Mouse (Mus musculus) liver, embryonic 14.5 days (tissue): ENCODE data around the gene Jmjd7. TPM values are rescaled to one million over a fixed set of nuclear protein-coding genes. Genes with fewer than 3 reads are reported as not detected.

ENCODE experiments used
- ATAC-seq: fragments of 200-750 bp; cut with Nextera tagmentation; 2 replicates; pipeline ENCODE4 v1.8.0; 2017; ENCODE audit warnings: moderate number of reproducible peaks, mild to moderate bottlenecking, moderate library complexity; ENCODE audit not compliant: insufficient read depth
- DNase-seq, 3 experiments: peaks; one replicate each; pipeline ENCODE4 v3.0.0-alpha.2; 2012 to 2013; ENCODE audit warnings: low read depth in 3 of 3, low spot score in 3 of 3
- H3K27ac ChIP-seq: fragments of 300-500 bp; sonication (generic); 2 replicates; pipeline ENCODE4 v1.5.1; 2014; ENCODE audit warnings: moderate library complexity, mild to moderate bottlenecking, control low read depth, inconsistent platforms
- H3K27me3 ChIP-seq: fragments of 300-500 bp; sonication (generic); 2 replicates; pipeline ENCODE4 v1.6.1; 2014; ENCODE audit warnings: mild to moderate bottlenecking, low read length, moderate library complexity; ENCODE audit not compliant: control insufficient read depth, insufficient read depth
- H3K36me3 ChIP-seq: fragments of 300-500 bp; sonication (generic); replicated peaks from 2 replicates; pipeline ENCODE4 v1.6.1; 2014; ENCODE audit warnings: low read depth; ENCODE audit not compliant: control insufficient read depth, insufficient read depth
- H3K4me1 ChIP-seq, 2 experiments: fragments of 200-500 bp in 1 of 2; fragments of 300-500 bp in 1 of 2; sonication (generic) in 1 of 2; replicated peaks; 2 replicates each; pipeline ENCODE4 v1.6.1; 2012 to 2014; ENCODE audit warnings: antibody characterized with exemption in 1 of 2, inconsistent platforms in 1 of 2, low read length in 1 of 2; ENCODE audit not compliant: control insufficient read depth in 2 of 2, insufficient read depth in 2 of 2
- H3K4me2 ChIP-seq: fragments of 300-500 bp; sonication (generic); 2 replicates; pipeline ENCODE4 v1.6.1; 2014; ENCODE audit warnings: low read depth, mild to moderate bottlenecking, control low read depth, moderate library complexity
- H3K4me3 ChIP-seq, 2 experiments: fragments of 200-500 bp in 1 of 2; fragments of 300-500 bp in 1 of 2; sonication (generic) in 1 of 2; 2 replicates each; pipeline ENCODE4 v1.5.1; 2012 to 2014; ENCODE audit warnings: low read depth in 2 of 2, low read length in 2 of 2, mild to moderate bottlenecking in 2 of 2, control low read depth in 1 of 2, inconsistent platforms in 1 of 2, moderate library complexity in 1 of 2; ENCODE audit not compliant: insufficient read depth in 1 of 2
- H3K9ac ChIP-seq: fragments of 300-500 bp; sonication (generic); replicated peaks from 2 replicates; pipeline ENCODE4 v1.6.1; 2014; ENCODE audit warnings: mild to moderate bottlenecking, control low read depth, moderate library complexity
- H3K9me3 ChIP-seq: fragments of 300-500 bp; sonication (generic); 2 replicates; pipeline ENCODE4 v1.6.1; 2016; ENCODE audit warnings: low read length, mixed read lengths; ENCODE audit not compliant: control insufficient read depth
- CTCF ChIP-seq: IDR thresholded peaks from 2 replicates; pipeline ENCODE4 v1.5.1; 2016; ENCODE audit warnings: antibody characterized with exemption, low read depth, control low read depth
- EP300 ChIP-seq: IDR thresholded peaks from 2 replicates; pipeline ENCODE4 v1.6.1; 2016; ENCODE audit warnings: antibody characterized with exemption, low read depth
- WGBS: fragments of 180-500 bp; shearing (Covaris S2); extraction: QIAGEN DNeasy Blood & Tissue Kit; methylation state at CpG from one replicate; pipeline ENCODE4 v1.1.7; 2014; ENCODE audit not compliant: insufficient replicate concordance; 5-methylcytosine and 5-hydroxymethylcytosine counted together
- polyA plus RNA-seq, 2 experiments: library from polyadenylated mRNA; depleted of rRNA in 1 of 2; stranded (reverse) in 1 of 2; unstranded in 1 of 2; fragments of >200 nt; fragmentation: Nextera tagmentation in 1 of 2; extraction: Ambion mirVana in 1 of 2; gene quantifications; 2 replicates each; pipeline versions ENCODE4 v1.2.1 to v1.2.3; 2012 to 2014

Gene Jmjd7
- polyA plus RNA-seq, 2 experiments: 4.7 to 5.0 TPM

DNA sequence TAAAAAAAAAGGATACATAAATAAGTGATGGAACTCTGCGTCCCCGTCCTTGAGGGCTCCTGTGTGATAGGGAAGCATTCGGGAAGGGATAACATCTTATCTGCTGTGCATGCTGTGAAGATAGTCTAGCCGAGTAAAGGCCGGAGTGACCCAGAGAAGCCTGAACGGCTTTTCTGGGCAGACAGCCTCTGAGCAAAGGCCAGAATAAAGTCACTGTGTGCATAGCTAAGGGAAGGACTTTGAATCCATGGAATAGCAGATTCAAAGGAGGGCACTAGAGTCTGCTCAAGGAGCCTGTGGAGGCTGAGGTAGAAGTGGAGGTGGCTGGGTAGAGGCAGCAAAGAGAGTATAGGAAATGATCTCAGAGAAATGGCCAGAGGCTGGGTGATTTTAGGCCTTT is 32.4 kb upstream of the Jmjd7 start:
- Histone ChIP-seq H3K4me2 (no peak overlapping the region), H3K27ac (no peak overlapping the region), H3K27me3 (no peaks in the 10 kb centered on the region), H3K9me3 (no peaks in the 10 kb centered on the region), H3K4me1 (no peaks in the 10 kb centered on the region), H3K36me3 (no peaks in the 10 kb centered on the region), H3K4me3 (no peak overlapping the region), H3K9ac (no peak overlapping the region)
- TF ChIP-seq EP300: no peak
- TF ChIP-seq CTCF: no peak
- WGBS: 53% methylated on average over 6 of the region's 6 CpGs
- no peak for ATAC-seq
- no peak for DNase-seq

GRCm38 (mm10) chr2:119995391-119996281 is 31.6 kb upstream of the Jmjd7 start:
- ATAC-seq (no peak), DNase-seq (no peak)
- Histone ChIP-seq H3K27me3 (no peaks in the 10 kb centered on the region), H3K4me1 (0 out of 4 replicates have a peak, but pooled peaks cover 0 to under 1% of the 10 kb centered on the region in 2 experiments), H3K27ac (no peak overlapping the region), H3K9me3 (no peaks in the 10 kb centered on the region), H3K4me3 (no peak overlapping the region), H3K9ac (no peak overlapping the region), H3K4me2 (no peak overlapping the region), H3K36me3 (no peaks in the 10 kb centered on the region)
- 43% methylated on average over 9 of the region's 9 CpGs for WGBS
- TF ChIP-seq EP300 (no peak), CTCF (no peak)

DNA sequence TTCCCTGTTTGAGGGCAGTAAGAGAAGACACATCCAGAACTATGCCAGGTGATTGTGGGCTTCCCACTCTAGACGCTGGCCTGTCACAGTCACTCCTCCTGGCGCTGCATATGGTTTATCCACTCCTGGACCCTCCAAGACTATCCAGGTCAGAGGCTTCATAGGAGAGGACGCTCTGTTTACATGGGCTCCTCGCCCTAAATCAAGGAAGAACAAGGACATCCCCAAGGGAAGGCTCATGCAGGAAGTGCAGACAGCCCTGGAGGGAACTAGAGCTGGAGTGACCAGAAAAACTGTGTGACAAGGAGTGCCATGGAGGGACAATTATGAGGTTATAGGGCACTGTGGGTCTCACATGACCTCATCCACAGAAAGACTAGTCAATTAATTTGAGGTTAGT is 29.9 kb upstream of the Jmjd7 start:
- no peaks in the 10 kb centered on the region for H3K9me3 ChIP-seq
- H3K27me3 ChIP-seq: no peaks in the 10 kb centered on the region
- H3K4me2 ChIP-seq: no peak overlapping the region
- H3K4me1 ChIP-seq: 0 out of 4 replicates have a peak, but pooled peaks cover 0 to 4% of the 10 kb centered on the region in 2 experiments
- ATAC-seq: no peak
- H3K9ac ChIP-seq: no peak overlapping the region
- no peaks in the 10 kb centered on the region for H3K36me3 ChIP-seq
- no peak for DNase-seq
- WGBS: 66% methylated on average over 4 of the region's 4 CpGs
- no peak for TF ChIP-seq EP300
- no peak for TF ChIP-seq CTCF
- H3K27ac ChIP-seq: no peak overlapping the region
- H3K4me3 ChIP-seq: no peak overlapping the region

DNA sequence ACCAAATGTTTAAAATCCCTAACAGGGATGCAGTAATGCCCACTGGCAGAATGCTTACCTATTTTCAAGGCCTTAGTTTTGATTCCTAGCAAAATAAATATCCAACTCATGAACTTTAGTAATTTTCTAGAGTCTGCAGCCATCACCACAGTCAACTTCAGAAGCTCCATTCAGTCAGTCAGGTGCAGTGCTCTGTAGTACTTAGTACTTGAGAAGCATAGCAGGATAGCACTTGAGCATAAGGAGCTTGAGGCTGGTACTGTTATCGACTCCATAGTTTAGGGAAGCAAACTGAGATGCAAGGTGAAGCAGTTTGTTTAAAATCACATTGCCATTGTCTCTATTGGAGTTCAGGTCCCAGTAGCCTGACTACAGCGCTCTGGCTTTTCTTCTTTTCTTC is 27.6 kb upstream of the Jmjd7 start:
- DNase-seq (no peak), ATAC-seq (no peak)
- 63% methylated on average over 2 of the region's 2 CpGs for WGBS
- H3K9me3 ChIP-seq: no peaks in the 10 kb centered on the region
- H3K4me3 ChIP-seq: no peak overlapping the region
- no peaks in the 10 kb centered on the region for H3K36me3 ChIP-seq
- H3K4me1 ChIP-seq: 0 out of 4 replicates have a peak, but pooled peaks cover 0 to 4% of the 10 kb centered on the region in 2 experiments
- H3K9ac ChIP-seq: no peak overlapping the region
- no peak overlapping the region for H3K27ac ChIP-seq
- no peaks in the 10 kb centered on the region for H3K27me3 ChIP-seq
- no peak for TF ChIP-seq CTCF
- no peak for TF ChIP-seq EP300
- H3K4me2 ChIP-seq: no peak overlapping the region

DNA sequence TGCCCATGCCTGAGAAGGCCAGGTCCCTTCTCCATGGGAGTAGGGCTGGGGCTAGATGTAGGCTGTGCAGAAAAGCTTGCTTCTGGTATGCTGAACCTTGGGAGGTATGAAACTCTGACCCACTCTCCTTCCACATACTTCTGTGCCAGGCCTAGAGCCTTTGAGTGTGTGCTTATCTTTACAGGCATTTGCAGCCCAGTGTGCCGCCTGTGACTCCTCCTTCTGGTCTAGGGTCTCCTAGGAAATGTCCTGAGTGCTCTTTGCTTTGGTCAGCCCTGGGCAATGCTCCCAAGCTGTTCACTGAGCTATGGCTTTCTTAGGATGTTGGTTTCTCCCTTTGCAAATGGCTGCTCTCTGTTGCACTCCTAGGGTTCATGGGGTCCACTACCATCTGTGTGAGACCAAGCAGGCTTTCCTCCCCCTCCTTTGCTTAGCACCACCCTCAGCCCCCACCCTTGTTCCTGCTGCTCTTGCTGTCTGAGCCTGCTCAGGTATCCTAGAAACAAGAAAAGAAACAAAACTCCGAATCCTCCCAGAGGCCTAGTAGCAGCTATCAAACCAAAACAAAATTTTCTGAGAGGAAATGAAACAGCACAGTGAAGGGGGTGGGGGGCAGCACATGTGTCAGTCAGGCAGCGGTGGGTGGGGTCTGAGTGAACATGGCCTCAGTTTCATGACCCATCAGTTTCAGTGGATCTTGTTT is 26.2 kb upstream of the Jmjd7 start:
- H3K4me2 ChIP-seq: no peak overlapping the region
- no peak overlapping the region for H3K27ac ChIP-seq
- no peak for TF ChIP-seq CTCF
- TF ChIP-seq EP300: no peak
- H3K9me3 ChIP-seq: no peaks in the 10 kb centered on the region
- DNase-seq: no peak
- H3K4me1 ChIP-seq: 0 out of 4 replicates have a peak, but pooled peaks cover 0 to 4% of the 10 kb centered on the region in 2 experiments
- H3K9ac ChIP-seq: no peak overlapping the region
- no peak overlapping the region for H3K4me3 ChIP-seq
- no peaks in the 10 kb centered on the region for H3K27me3 ChIP-seq
- no peak for ATAC-seq
- WGBS: 28% methylated on average over 3 of the region's 3 CpGs
- H3K36me3 ChIP-seq: no peaks in the 10 kb centered on the region
